Mouse (Mus musculus) midbrain, postnatal 0 days (tissue): Measurements from ENCODE around the gene Ttc23. TPM values are rescaled to one million over a fixed set of nuclear protein-coding genes. Genes with fewer than 3 reads are reported as not detected.

ENCODE experiments used
- ATAC-seq: fragments of 200-750 bp; cut with Nextera tagmentation; 2 replicates; pipeline ENCODE4 v1.8.0; 2017; ENCODE audit warnings: moderate number of reproducible peaks, mild to moderate bottlenecking, moderate TSS enrichment, moderate library complexity; ENCODE audit not compliant: low FRiP score
- DNase-seq: peaks from one replicate; pipeline ENCODE4 v3.0.0-alpha.2; 2015; ENCODE audit warnings: low spot score
- H3K27ac ChIP-seq: fragments of 300-500 bp; sonication (generic); 2 replicates; pipeline ENCODE4 v1.5.1; 2014; ENCODE audit warnings: low read depth, mild to moderate bottlenecking, low read length, mixed read lengths
- H3K27me3 ChIP-seq: fragments of 300-500 bp; sonication (generic); 2 replicates; pipeline ENCODE4 v1.6.1; 2014; ENCODE audit warnings: low read length, control low read depth, mixed read lengths; ENCODE audit not compliant: insufficient read depth
- H3K36me3 ChIP-seq: fragments of 300-500 bp; sonication (generic); 2 replicates; pipeline ENCODE4 v1.6.1; 2014; ENCODE audit warnings: low read length, control low read depth, mixed read lengths; ENCODE audit not compliant: insufficient read depth
- H3K4me1 ChIP-seq: fragments of 300-500 bp; sonication (generic); 2 replicates; pipeline ENCODE4 v1.6.1; 2014; ENCODE audit warnings: mild to moderate bottlenecking, control low read depth, antibody characterized with exemption, low read length, mixed read lengths; ENCODE audit not compliant: insufficient read depth
- H3K4me2 ChIP-seq: fragments of 300-500 bp; sonication (generic); 2 replicates; pipeline ENCODE4 v1.6.1; 2014; ENCODE audit warnings: low read depth, mild to moderate bottlenecking, low read length, mixed read lengths; ENCODE audit not compliant: poor library complexity, severe bottlenecking
- H3K4me3 ChIP-seq: fragments of 300-500 bp; sonication (generic); 2 replicates; pipeline ENCODE4 v1.5.1; 2014; ENCODE audit warnings: low read depth, mild to moderate bottlenecking, low read length, moderate library complexity
- H3K9ac ChIP-seq: fragments of 300-500 bp; sonication (generic); replicated peaks from 2 replicates; pipeline ENCODE4 v1.6.1; 2014; ENCODE audit warnings: mild to moderate bottlenecking, low read length, moderate library complexity, mixed read lengths; ENCODE audit not compliant: poor library complexity, severe bottlenecking
- H3K9me3 ChIP-seq: fragments of 300-500 bp; sonication (generic); 2 replicates; pipeline ENCODE4 v1.6.1; 2016; ENCODE audit warnings: low read length, control low read depth
- CTCF ChIP-seq: IDR thresholded peaks from 2 replicates; pipeline ENCODE4 v1.5.1; 2016; ENCODE audit warnings: antibody characterized with exemption, mild to moderate bottlenecking
- WGBS: fragments of 180-500 bp; shearing (Covaris S2); extraction: QIAGEN DNeasy Blood & Tissue Kit; methylation state at CpG from one replicate; pipeline ENCODE4 v1.1.7; 2014; 5-methylcytosine and 5-hydroxymethylcytosine counted together
- polyA plus RNA-seq: library from polyadenylated mRNA; unstranded; fragments of >200 nt; fragmentation: Nextera tagmentation; extraction: Ambion mirVana; gene quantifications from 2 replicates; pipeline ENCODE4 v1.2.1, GENCODE M21; 2015
- total RNA-seq: library from RNA; depleted of rRNA; stranded (reverse); fragments of >200 nt; gene quantifications from 2 replicates; pipeline ENCODE4 v1.2.3, GENCODE M21; 2014

The Ttc23 gene
- total and polyA plus RNA-seq, 2 experiments from 2014 or later: 4.6 to 5.9 TPM

DNA sequence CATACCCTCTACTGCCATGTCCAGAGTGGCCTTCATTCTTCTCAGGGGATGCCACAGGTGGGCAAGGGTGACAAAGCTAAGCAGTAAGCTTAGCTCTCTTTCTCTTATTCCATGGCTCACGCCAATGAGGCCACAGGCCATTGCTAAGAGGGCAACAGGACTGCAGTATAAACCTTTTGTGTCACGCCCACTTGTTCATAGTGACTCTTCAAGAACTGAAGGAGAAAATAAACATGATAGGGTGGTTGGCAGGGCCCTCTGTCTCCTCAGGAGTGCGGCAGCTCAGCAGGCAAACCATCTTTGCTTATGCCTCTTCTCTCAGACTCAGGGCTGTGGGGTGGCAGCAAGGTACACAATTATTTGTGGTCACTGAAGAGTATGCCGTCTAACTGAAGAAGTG is 81.6 kb downstream of the Ttc23 start:
- TF ChIP-seq CTCF: no peak
- Histone ChIP-seq H3K36me3 (no peaks in the 10 kb centered on the region), H3K4me1 (0 out of 2 replicates have a peak, but pooled peaks cover 3% of the 10 kb centered on the region), H3K27ac (no peak overlapping the region), H3K27me3 (no peaks in the 10 kb centered on the region), H3K4me2 (no peak overlapping the region), H3K9ac (no peak overlapping the region), H3K9me3 (no peaks in the 10 kb centered on the region), H3K4me3 (no peak overlapping the region)
- ATAC-seq: no peak
- WGBS: 97% methylated on average over 4 of the region's 4 CpGs
- no peak for DNase-seq

- no peaks in the 10 kb centered on the region for H3K36me3 ChIP-seq
- TF ChIP-seq CTCF: no peak
Observed at GRCm38 (mm10) chr7:67730431-67731110, 83.4 kb downstream of the Ttc23 start.

DNA sequence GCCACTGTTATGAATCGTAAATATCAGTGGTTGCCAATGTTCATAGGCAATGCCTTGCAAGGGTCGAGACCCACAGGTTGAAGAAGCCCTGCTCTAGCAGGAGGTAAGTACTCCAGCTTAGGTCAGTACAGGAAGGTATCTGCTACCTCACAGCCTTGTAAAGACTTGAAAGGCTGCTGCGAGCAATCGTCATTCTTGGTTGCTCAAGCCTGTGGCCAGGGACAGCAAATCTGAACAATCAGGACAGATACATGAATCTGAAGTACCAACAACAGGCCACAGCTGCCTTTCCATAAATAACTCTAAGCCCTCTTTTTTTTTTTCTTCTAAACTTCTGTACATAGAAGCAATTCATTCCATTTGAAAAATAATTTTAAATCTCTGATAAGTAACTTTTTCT is 85.1 kb downstream of the Ttc23 start:
- H3K9me3 ChIP-seq: no peaks in the 10 kb centered on the region
- WGBS: 76% methylated on average over 4 of the region's 4 CpGs
- H3K9ac ChIP-seq: no peak overlapping the region
- H3K4me1 ChIP-seq: 0 out of 2 replicates have a peak, but pooled peaks cover 3% of the 10 kb centered on the region
- no peak for ATAC-seq
- no peak overlapping the region for H3K4me3 ChIP-seq
- H3K27ac ChIP-seq: no peak overlapping the region
- no peaks in the 10 kb centered on the region for H3K27me3 ChIP-seq
- no peak overlapping the region for H3K4me2 ChIP-seq
- no peak for TF ChIP-seq CTCF
- no peaks in the 10 kb centered on the region for H3K36me3 ChIP-seq
- DNase-seq: no peak

More at GRCm38 (mm10) chr7:67730431-67731110, 83.4 kb downstream of the Ttc23 start:
- no peak overlapping the region for H3K4me2 ChIP-seq
- WGBS: 68% methylated on average over 5 of the region's 5 CpGs
- H3K9ac ChIP-seq: no peak overlapping the region
- H3K27ac ChIP-seq: no peak overlapping the region
- 0 out of 2 replicates have a peak, but pooled peaks cover 3% of the 10 kb centered on the region for H3K4me1 ChIP-seq
- no peak overlapping the region for H3K4me3 ChIP-seq
- no peaks in the 10 kb centered on the region for H3K27me3 ChIP-seq
- no peaks in the 10 kb centered on the region for H3K9me3 ChIP-seq
- DNase-seq: peak; percentile 23
- ATAC-seq: no peak

DNA sequence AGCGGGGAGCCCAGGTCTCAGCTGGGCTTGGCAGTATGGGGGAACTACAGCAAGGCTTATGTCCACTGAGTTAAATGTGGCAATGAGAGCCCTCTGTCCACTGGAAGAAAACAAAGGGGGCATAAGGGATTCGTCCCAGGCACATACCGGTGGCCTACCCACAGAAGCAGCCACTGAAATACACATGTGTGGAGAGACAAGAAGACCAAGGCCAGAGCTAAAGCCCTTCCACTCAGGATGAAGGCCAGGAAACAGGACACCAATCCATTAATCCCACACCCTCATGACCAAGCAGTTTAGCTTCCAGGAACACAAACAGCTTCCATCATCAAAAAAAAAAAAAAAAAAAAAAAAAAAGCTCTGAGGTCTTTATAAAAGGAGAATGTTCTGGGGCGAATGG is 93.2 kb downstream of the Ttc23 start:
- WGBS: 91% methylated on average over 4 of the region's 4 CpGs
- Histone ChIP-seq H3K9ac (no peak overlapping the region), H3K4me2 (no peak overlapping the region), H3K4me1 (no peaks in the 10 kb centered on the region), H3K36me3 (no peaks in the 10 kb centered on the region), H3K27ac (no peak overlapping the region), H3K27me3 (no peaks in the 10 kb centered on the region), H3K4me3 (no peak overlapping the region), H3K9me3 (no peaks in the 10 kb centered on the region)
- ATAC-seq (no peak), DNase-seq (no peak)
- TF ChIP-seq CTCF: no peak

DNA sequence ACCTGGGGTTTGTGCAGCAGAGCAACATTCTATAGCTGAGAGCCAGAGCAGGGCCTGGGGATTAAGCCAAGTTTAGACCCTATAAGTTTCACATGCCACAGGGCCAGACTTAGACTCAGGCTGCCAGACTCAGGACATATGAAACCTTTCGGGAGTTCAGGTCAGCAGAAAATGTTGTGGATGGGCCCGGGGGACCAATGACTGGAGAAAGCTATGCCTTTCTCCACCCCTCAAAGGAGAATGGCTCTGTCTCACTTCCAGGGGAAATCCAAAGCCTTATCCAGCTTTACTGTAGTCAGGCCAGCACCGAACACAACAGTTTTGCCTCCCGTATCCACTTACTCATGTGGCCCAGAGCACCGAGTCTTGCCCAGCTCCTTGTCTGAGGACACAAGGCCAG is 93.6 kb downstream of the Ttc23 start:
- Histone ChIP-seq H3K36me3 (no peaks in the 10 kb centered on the region), H3K4me3 (no peak overlapping the region), H3K4me2 (no peak overlapping the region), H3K27ac (no peak overlapping the region), H3K27me3 (no peaks in the 10 kb centered on the region), H3K9ac (no peak overlapping the region), H3K4me1 (no peaks in the 10 kb centered on the region), H3K9me3 (no peaks in the 10 kb centered on the region)
- DNase-seq: no peak
- no peak for ATAC-seq
- TF ChIP-seq CTCF: no peak
- WGBS: 87% methylated on average over 5 of the region's 5 CpGs

GRCm38 (mm10) chr7:67741706-67742105 is 94.5 kb downstream of the Ttc23 start:
- H3K27me3 ChIP-seq: no peaks in the 10 kb centered on the region
- no peak for TF ChIP-seq CTCF
- H3K36me3 ChIP-seq: no peaks in the 10 kb centered on the region
- no peaks in the 10 kb centered on the region for H3K4me1 ChIP-seq
- no peak for ATAC-seq
- no peak overlapping the region for H3K9ac ChIP-seq
- H3K4me2 ChIP-seq: no peak overlapping the region
- H3K27ac ChIP-seq: no peak overlapping the region
- no peaks in the 10 kb centered on the region for H3K9me3 ChIP-seq
- no peak for DNase-seq
- 80% methylated on average over 7 of the region's 7 CpGs for WGBS
- no peak overlapping the region for H3K4me3 ChIP-seq
